Mouse (Mus musculus): ENCODE data around the gene Zfp317.
A peak's percentile ranks its signal among the peaks of the same experiment; 100 is the strongest.
"Not testable (repeated sequence)": the region's sequence is repeated elsewhere in the genome, so short reads cannot be mapped to it uniquely, and the experiment has no call there.

The Zfp317 gene

DNA sequence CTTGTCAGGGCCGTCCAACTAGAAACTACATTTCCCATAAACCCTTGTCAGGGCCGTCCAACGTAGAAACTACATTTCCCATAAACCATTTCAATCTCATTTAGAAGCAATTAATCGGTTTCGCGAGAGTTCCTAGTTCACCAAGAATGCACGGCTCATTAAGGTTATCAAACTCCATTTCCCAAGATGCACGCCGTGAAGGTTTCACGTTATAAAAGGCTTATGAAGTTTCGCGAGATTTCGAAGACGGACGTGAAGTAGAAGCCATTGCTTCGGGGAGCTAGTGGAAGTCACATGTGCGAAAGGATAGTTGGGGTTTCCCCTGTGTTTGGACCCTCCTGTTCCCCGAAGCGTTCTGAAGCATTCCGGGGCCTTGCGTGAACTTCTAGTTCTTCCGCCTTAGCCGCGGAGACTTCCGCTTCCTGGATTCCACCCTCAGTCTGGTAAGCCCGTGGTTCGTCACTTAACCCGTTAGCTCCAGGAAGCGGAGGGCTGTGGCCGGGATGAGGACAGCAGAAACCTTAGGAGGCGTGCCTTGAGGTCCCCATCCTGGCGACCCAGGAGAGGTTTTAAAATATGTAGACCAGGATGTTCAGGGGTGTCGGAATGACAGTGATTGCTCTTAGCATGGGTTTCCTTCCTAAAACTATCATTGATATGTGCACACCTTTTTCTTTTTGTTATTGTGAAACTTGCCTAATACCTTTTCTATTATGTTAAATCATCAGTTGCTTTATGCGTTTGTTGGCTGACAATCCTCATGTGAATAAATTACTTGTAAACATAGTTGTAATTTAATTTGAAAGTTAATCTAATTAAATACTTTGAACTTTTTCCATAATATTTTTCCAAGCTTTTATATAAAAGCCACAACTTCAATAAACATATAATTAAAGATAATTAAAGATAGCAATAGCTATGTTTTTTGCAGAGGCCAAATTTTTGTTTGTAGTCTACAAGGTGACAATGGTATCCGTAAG is at the start of gene Zfp317:
TSS of gene Zfp317 (plus strand) at position 260 of the 980 bp plus-strand sequence.
- peak; percentile 72 to 88 for DNase-seq

DNA sequence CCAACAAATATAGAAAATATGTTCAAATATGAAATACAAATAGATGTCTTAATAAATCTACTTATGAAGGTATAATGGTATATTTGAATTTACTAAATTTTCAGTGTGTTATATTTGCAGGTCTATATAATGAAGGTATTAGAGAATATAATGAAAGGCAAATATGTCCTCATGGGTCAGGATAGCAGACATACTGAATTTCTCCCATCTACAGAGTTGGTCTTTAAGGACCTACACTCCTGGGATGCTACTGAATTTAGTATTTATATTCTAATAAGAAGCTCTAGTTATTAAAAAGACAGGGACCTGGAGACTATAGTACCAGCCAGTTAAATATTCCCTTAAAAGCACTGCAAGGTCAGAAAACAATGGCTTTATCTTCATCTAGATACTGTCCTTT is 39.6 kb upstream of the Zfp317 start, which contains the start of gene Olfr855:
TSS of gene Olfr855 (plus strand) at position 301 of the 400 bp plus-strand sequence.
- DNase-seq: no peak

DNA sequence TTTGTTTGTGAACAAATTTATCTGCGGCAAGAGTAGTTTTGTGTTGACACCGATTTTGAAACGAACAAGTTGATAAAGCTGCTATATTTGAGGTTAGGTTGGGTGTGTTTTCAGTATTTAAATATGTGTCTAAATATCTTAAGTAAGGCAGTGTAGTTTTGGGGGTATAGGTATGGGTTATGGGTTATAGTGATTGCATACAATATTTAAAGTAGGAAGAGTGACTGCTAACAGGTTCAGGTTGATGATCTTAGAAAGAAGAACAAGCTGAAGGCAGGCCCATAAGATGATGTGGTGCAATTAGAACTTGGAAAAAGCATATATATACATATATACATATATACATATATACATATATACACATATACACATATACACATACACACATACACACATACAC is 605 bp upstream of the Zfp317 start:
- DNase-seq: no peak

DNA sequence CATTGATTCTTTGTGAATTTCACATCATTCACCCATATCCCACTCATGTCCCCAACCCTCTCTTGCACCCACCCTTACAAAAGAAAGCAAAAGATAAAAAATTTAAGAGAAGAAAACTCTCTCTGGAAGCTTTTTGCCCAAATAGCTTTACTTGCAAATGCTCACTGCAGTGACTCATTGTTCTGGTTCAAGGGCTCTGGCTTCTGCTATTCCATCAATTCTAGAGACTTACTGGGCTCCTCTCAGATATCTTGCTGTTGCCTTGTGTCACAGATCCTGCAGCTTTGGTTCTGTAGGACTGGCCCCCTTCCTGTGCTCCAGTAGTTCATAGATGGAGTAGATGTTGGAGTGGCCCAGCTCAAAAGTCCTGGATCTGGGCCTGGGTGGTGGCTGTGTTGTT is 7.7 kb downstream of the Zfp317 start:
- DNase-seq: no peak

DNA sequence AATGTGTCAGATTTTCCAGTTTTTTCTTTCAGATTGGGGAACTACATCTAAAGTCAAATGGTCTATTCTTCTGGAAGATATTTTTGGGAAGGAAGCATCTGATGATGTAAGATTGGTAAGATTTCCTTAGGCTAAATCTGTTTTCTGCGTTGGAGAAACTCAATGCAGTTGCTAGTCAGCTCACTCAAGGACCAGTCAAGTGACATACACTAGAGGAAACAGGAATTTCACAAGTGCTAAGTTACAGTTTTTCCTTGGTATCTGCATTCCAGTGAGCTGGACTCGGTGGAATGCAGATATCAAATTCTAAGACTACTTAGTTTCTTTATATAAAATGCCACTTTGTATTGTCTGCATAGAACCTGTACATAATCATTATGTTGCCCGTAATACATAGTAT is 23.3 kb downstream of the Zfp317 start:
- no peak for DNase-seq

DNA sequence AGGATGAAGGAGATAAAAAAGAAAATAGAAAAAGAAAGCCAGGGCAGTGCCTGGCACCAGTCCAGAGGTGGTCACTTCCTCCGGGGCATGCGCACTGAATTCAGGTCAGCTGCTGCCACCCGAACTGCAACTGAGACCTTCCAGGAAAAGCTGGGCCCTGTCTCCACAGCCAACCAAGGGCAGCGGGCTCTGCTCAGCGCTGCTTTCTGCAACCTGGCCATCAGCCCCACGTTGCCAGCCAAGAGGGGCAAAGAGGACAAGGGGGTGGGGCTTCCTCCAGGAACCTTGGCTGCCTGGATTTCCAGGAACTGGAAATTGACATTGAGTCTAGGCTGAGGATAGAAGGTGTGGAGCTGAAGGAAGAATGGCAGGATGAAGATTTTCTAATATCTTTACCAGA is 68.4 kb downstream of the Zfp317 start:
- no peak for DNase-seq

DNA sequence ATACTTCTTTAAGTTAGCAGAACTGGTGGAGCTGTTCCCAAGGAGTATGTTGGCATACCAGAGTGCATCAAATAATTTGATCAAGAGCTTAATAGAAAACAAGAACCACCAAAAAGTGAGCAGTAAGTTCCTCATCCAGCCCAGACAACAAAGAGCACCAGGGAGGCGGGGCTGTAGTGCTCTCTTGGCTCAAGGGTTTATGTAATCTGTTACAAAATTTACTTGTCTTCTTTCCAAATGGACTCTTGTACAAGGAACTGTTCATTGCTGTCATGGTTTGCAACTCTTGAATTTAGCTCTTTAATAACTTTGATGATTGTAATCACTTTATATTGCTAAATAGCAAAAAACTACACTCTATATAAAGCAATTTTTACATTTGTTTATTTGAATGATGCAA is 69.5 kb downstream of the Zfp317 start:
- no peak for DNase-seq

DNA sequence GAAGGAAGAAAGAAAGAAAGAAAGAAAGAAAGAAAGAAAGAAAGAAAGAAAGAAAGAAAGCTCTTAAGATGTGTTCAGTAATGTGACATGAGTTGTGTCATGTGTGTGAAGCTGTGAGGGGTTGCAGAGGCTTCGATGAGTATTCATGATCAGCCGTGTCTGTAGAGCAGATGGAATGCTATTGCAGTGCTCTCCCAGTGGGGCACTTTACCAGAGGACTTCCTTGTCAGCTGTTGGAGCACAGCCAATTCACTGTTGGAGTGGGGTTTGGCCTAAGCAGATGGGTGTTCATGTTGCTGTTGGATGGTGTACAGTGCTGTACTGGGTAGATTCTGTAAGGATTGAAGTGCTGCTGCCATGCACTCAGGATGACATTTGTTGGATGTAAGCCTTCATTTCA is 70.5 kb downstream of the Zfp317 start:
- DNase-seq: no peak

DNA sequence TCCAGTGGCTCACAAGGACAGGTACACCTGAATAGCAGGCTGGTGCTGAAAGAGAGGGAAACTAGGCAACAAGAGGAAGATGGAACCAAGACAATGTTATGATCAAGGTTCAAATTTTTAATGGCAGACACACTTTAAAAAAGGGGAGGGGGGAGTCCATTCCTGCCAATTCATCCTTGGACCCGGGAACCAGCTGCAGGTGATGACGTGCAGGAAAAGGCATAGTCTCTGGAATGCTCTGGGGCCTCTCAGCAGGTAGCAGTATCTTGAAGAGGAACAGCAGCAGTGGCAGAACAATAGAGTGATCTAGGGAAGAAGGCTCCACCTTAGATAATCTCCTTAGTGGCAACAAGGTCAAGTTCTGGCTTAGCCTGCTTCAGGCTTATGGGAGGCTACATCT is 72.4 kb downstream of the Zfp317 start:
- not testable (repeated sequence) for DNase-seq

DNA sequence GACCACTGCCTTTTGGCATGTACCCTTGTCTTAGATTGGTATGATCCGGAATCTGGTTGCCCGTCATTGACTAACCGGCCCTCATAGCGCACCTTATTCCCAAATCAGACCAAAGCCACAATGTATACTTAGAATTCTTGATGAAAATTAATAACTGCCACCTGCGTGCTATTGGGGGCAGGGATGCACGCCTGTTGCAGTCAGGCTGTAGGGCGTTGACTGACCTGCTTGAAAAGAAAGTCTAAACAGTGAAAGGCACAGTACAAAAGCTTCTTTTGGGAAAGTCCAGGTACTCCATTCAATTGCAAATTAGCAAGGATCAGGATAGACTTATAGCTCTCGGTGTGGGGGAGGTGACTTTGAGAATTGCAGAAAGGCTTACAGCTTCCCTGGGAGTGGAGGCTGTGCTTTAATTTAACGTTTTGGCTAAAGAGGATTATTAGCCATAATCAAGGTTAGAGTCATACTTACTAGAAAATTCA is 73.0 kb downstream of the Zfp317 start:
- not testable (repeated sequence) for DNase-seq
